Mouse (Mus musculus): ENCODE measurements around the gene Pi4kb. TPM values are rescaled to one million over a fixed set of nuclear protein-coding genes. Genes with fewer than 3 reads are reported as not detected.

Pi4kb gene
- polyA plus RNA-seq, 1 experiment from 2014 or later = 8.7 TPM

- no peaks in the 10 kb centered on the region for H3K27me3 ChIP-seq
- H3K4me3 ChIP-seq (replicated peaks) = no peak overlapping the region
- no peak overlapping the region for H3K27ac ChIP-seq (replicated peaks)
- no peak for ATAC-seq (ENCODE audit: insufficient read depth)
- H3K4me2 ChIP-seq = no peak overlapping the region
- 80% methylated on average over 4 of the region's 4 CpGs for WGBS (ENCODE audit: insufficient replicate concordance)
- peaks cover 96% of the 10 kb centered on the region for H3K36me3 ChIP-seq (replicated peaks)
- H3K4me1 ChIP-seq (replicated peaks) = peaks cover 13% of the 10 kb centered on the region; the same call in 1 of the 2 replicates
- H3K9me3 ChIP-seq (replicated peaks) = no peaks in the 10 kb centered on the region
- no peak overlapping the region for H3K9ac ChIP-seq
These were observed 28.0 kb downstream of the Pi4kb start for GRCm38 (mm10) chr3:95002569-95002968.

GRCm38 (mm10) chr3:95003273-95003672 lies 28.7 kb downstream of the Pi4kb start:
- peaks cover 15% of the 10 kb centered on the region; the same call in 1 of the 2 replicates for H3K4me1 ChIP-seq (replicated peaks)
- H3K9me3 ChIP-seq (replicated peaks) = no peaks in the 10 kb centered on the region
- no peaks in the 10 kb centered on the region for H3K27me3 ChIP-seq
- H3K27ac ChIP-seq (replicated peaks) = no peak overlapping the region
- no peak for ATAC-seq (ENCODE audit: insufficient read depth)
- H3K4me3 ChIP-seq (replicated peaks) = no peak overlapping the region
- peaks cover 96% of the 10 kb centered on the region for H3K36me3 ChIP-seq (replicated peaks)
- H3K4me2 ChIP-seq = no peak overlapping the region
- no peak overlapping the region for H3K9ac ChIP-seq

GRCm38 (mm10) chr3:95005651-95006050 lies 31.1 kb downstream of the Pi4kb start:
- H3K27me3 ChIP-seq = no peaks in the 10 kb centered on the region
- no peak overlapping the region for H3K4me3 ChIP-seq (replicated peaks)
- H3K9ac ChIP-seq = no peak overlapping the region
- ATAC-seq (ENCODE audit: insufficient read depth) = no peak
- H3K36me3 ChIP-seq (replicated peaks) = peaks cover 98% of the 10 kb centered on the region
- H3K9me3 ChIP-seq (replicated peaks) = no peaks in the 10 kb centered on the region
- H3K4me2 ChIP-seq = no peak overlapping the region
- H3K27ac ChIP-seq (replicated peaks) = no peak overlapping the region
- peaks cover 15% of the 10 kb centered on the region; the same call in 1 of the 2 replicates for H3K4me1 ChIP-seq (replicated peaks)
- WGBS (ENCODE audit: insufficient replicate concordance) = 84% methylated on average over 3 of the region's 3 CpGs

GRCm38 (mm10) chr3:95007706-95008105 lies 33.2 kb downstream of the Pi4kb start:
- no peaks in the 10 kb centered on the region for H3K27me3 ChIP-seq
- H3K4me3 ChIP-seq (replicated peaks) = no peak overlapping the region
- H3K4me1 ChIP-seq (replicated peaks) = peaks cover 29% of the 10 kb centered on the region
- peaks cover 100% of the 10 kb centered on the region for H3K36me3 ChIP-seq (replicated peaks)
- H3K9me3 ChIP-seq (replicated peaks) = no peaks in the 10 kb centered on the region
- no peak overlapping the region for H3K4me2 ChIP-seq
- no peak overlapping the region for H3K27ac ChIP-seq (replicated peaks)
- no peak for ATAC-seq (ENCODE audit: insufficient read depth)
- 79% methylated on average over 9 of the region's 9 CpGs for WGBS (ENCODE audit: insufficient replicate concordance)
- no peak overlapping the region for H3K9ac ChIP-seq

- H3K9me3 ChIP-seq (replicated peaks) = no peaks in the 10 kb centered on the region
- peaks cover 37% of the 10 kb centered on the region for H3K4me1 ChIP-seq (replicated peaks)
- no peaks in the 10 kb centered on the region for H3K27me3 ChIP-seq
- H3K4me2 ChIP-seq = no peak overlapping the region
- WGBS (ENCODE audit: insufficient replicate concordance) = 81% methylated on average over 7 of the region's 7 CpGs
- no peak for ATAC-seq (ENCODE audit: insufficient read depth)
- no peak overlapping the region for H3K27ac ChIP-seq (replicated peaks)
- peaks cover 74% of the 10 kb centered on the region for H3K36me3 ChIP-seq (replicated peaks)
- H3K4me3 ChIP-seq (replicated peaks) = no peak overlapping the region
- no peak overlapping the region for H3K9ac ChIP-seq
These were observed 35.9 kb downstream of the Pi4kb start for GRCm38 (mm10) chr3:95010396-95010795.

- H3K9ac ChIP-seq = 0 out of 2 replicates have a peak overlapping the region, but pooled peaks have one; percentile 27
- peaks cover 48% of the 10 kb centered on the region for H3K36me3 ChIP-seq (replicated peaks)
- H3K4me1 ChIP-seq (replicated peaks) = peaks cover 45% of the 10 kb centered on the region
- no peaks in the 10 kb centered on the region for H3K27me3 ChIP-seq
- no peak overlapping the region for H3K27ac ChIP-seq (replicated peaks)
- peak overlapping the region; percentile 88; the same call in 1 of the 2 replicates for H3K4me3 ChIP-seq (replicated peaks)
- H3K4me2 ChIP-seq = peak overlapping the region; percentile 97
- ATAC-seq (ENCODE audit: insufficient read depth) = no peak
- whole genome bisulfite sequencing (ENCODE audit: insufficient replicate concordance) = 88% methylated on average over 3 of the region's 3 CpGs
- H3K9me3 ChIP-seq (replicated peaks) = no peaks in the 10 kb centered on the region
These were observed 38.5 kb downstream of the Pi4kb start for GRCm38 (mm10) chr3:95012982-95013381.

GRCm38 (mm10) chr3:95013699-95014427 lies 39.3 kb downstream of the Pi4kb start:
- 18% methylated on average over 13 of the region's 13 CpGs for WGBS (ENCODE audit: insufficient replicate concordance)
- Histone ChIP-seq H3K27ac (replicated peaks) (peak overlapping the region; percentile 97), H3K9ac (peak overlapping the region; percentile 86), H3K4me2 (peak overlapping the region; percentile 97), H3K27me3 (no peaks in the 10 kb centered on the region), H3K36me3 (replicated peaks) (peaks cover 42% of the 10 kb centered on the region), H3K4me1 (replicated peaks) (peaks cover 45% of the 10 kb centered on the region), H3K4me3 (replicated peaks) (peak overlapping the region; percentile 88), H3K9me3 (replicated peaks) (no peaks in the 10 kb centered on the region)
- ATAC-seq (ENCODE audit: insufficient read depth) = no peak

- H3K4me2 ChIP-seq = peak overlapping the region; percentile 97
- peak overlapping the region; percentile 88 for H3K4me3 ChIP-seq (replicated peaks)
- H3K9ac ChIP-seq = peak overlapping the region; percentile 86
- no peaks in the 10 kb centered on the region for H3K9me3 ChIP-seq (replicated peaks)
- H3K27ac ChIP-seq (replicated peaks) = peak overlapping the region; percentile 97
- peaks cover 40% of the 10 kb centered on the region for H3K36me3 ChIP-seq (replicated peaks)
- no peak for ATAC-seq (ENCODE audit: insufficient read depth)
- WGBS (ENCODE audit: insufficient replicate concordance) = 1% methylated on average over 44 of the region's 44 CpGs
- H3K27me3 ChIP-seq = no peaks in the 10 kb centered on the region
- H3K4me1 ChIP-seq (replicated peaks) = peaks cover 45% of the 10 kb centered on the region
These were observed 40.1 kb downstream of the Pi4kb start for GRCm38 (mm10) chr3:95014428-95015151.

GRCm38 (mm10) chr3:95015337-95015872 lies 40.9 kb downstream of the Pi4kb start, which contains the start of gene Zfp687:
Zfp687 (minus strand) TSS chr3:95015448.
- ATAC-seq (ENCODE audit: insufficient read depth) = peak; percentile 99
- under 1% methylated on average over 36 of the region's 37 CpGs for WGBS (ENCODE audit: insufficient replicate concordance)

GRCm38 (mm10) chr3:95015891-95016531 lies 41.5 kb downstream of the Pi4kb start:
- Histone ChIP-seq H3K4me2 (peak overlapping the region; percentile 97), H3K9me3 (replicated peaks) (no peaks in the 10 kb centered on the region), H3K27me3 (no peaks in the 10 kb centered on the region), H3K36me3 (replicated peaks) (peaks cover 29% of the 10 kb centered on the region), H3K9ac (peak overlapping the region; percentile 77), H3K4me3 (replicated peaks) (peak overlapping the region; percentile 88), H3K27ac (replicated peaks) (peak overlapping the region; percentile 97), H3K4me1 (replicated peaks) (peaks cover 43% of the 10 kb centered on the region)
- ATAC-seq (ENCODE audit: insufficient read depth) = peak; percentile 65
- under 1% methylated on average over 40 of the region's 40 CpGs for WGBS (ENCODE audit: insufficient replicate concordance)

More at GRCm38 (mm10) chr3:95015337-95015872, 40.9 kb downstream of the Pi4kb start, which contains the start of gene Zfp687:
- Histone ChIP-seq H3K27me3 (no peaks in the 10 kb centered on the region), H3K27ac (replicated peaks) (peak within 1 kb of the TSS; percentile 97), H3K36me3 (replicated peaks) (peaks cover 35% of the 10 kb centered on the region), H3K9ac (peak within 1 kb of the TSS; percentile 86), H3K4me3 (replicated peaks) (peak within 1 kb of the TSS; percentile 88), H3K9me3 (replicated peaks) (no peaks in the 10 kb centered on the region), H3K4me1 (replicated peaks) (peaks cover 45% of the 10 kb centered on the region), H3K4me2 (peak within 1 kb of the TSS; percentile 97)

All from liver, embryonic 15.5 days (tissue).